Mouse (Mus musculus) neural tube, embryonic 13.5 days (tissue): ENCODE results near the gene Mcemp1. TPM values are rescaled to one million over a fixed set of nuclear protein-coding genes. Genes with fewer than 3 reads are reported as not detected.

Source experiments
- ATAC-seq: fragments of 200-750 bp; cut with Nextera tagmentation; 2 replicates; pipeline ENCODE4 v1.8.0; 2017; ENCODE audit warnings: low read depth, mild to moderate bottlenecking, moderate TSS enrichment, moderate library complexity
- H3K27ac ChIP-seq: fragments of 300-500 bp; sonication (generic); replicated peaks from 2 replicates; pipeline ENCODE4 v1.5.1; 2015; ENCODE audit warnings: moderate library complexity, mild to moderate bottlenecking, inconsistent platforms
- H3K27me3 ChIP-seq: fragments of 300-500 bp; sonication (generic); 2 replicates; pipeline ENCODE4 v1.6.1; 2015; ENCODE audit warnings: mild to moderate bottlenecking, inconsistent platforms
- H3K36me3 ChIP-seq: fragments of 300-500 bp; sonication (generic); 2 replicates; pipeline ENCODE4 v1.6.1; 2015; ENCODE audit warnings: mild to moderate bottlenecking, inconsistent platforms
- H3K4me1 ChIP-seq: fragments of 300-500 bp; sonication (generic); replicated peaks from 2 replicates; pipeline ENCODE4 v1.6.1; 2015; ENCODE audit warnings: inconsistent platforms
- H3K4me2 ChIP-seq: fragments of 300-500 bp; sonication (generic); 2 replicates; pipeline ENCODE4 v1.6.1; 2015; ENCODE audit warnings: inconsistent platforms, mild to moderate bottlenecking, moderate library complexity
- H3K4me3 ChIP-seq: fragments of 300-500 bp; sonication (generic); 2 replicates; pipeline ENCODE4 v1.5.1; 2015; ENCODE audit warnings: mild to moderate bottlenecking, inconsistent platforms
- H3K9ac ChIP-seq: fragments of 300-500 bp; sonication (generic); 2 replicates; pipeline ENCODE4 v1.6.1; 2015; ENCODE audit warnings: moderate library complexity, mild to moderate bottlenecking, inconsistent platforms
- H3K9me3 ChIP-seq: fragments of 300-500 bp; sonication (generic); 2 replicates; pipeline ENCODE4 v1.6.1; 2016; ENCODE audit warnings: inconsistent platforms
- WGBS: fragments of 180-500 bp; shearing (Covaris S2); methylation state at CpG from one replicate; pipeline ENCODE4 v1.1.7; 2015; 5-methylcytosine and 5-hydroxymethylcytosine counted together
- polyA plus RNA-seq: library from polyadenylated mRNA; unstranded; fragments of >200 nt; fragmentation: Nextera tagmentation; extraction: Ambion mirVana; gene quantifications from 2 replicates; pipeline ENCODE4 v1.2.1, GENCODE M21; 2015

Mcemp1 gene
- polyA plus RNA-seq, 1 experiment from 2014 or later: 0.25 TPM

DNA sequence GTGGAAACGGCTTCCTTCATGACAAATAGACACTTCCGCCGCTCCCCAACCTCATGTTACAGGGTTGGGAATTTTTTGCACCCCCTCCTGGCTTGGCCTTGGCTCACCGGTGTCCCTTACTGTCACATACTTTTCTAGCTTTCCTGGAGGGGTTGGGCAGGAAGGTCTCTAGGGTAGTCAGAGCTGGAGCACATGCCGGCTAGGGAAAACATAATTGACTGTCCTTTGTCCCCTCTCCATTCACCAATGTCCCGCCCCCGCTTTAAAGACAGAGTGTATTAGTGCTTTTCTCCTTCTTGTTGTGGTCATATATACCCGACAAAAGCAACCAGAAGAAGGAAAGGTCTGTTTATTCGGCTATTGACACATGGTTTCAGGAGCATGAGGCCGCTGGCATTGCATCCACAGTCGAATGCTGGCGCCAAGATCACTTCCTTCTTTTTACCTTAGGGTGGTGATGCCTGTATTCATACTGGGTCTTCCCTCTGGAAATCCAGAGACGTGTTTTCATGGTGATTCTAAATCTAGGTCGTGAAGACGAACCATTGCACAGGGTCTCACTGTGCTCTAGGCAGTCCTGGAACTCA is 11.5 kb downstream of the Mcemp1 start:
- Histone ChIP-seq H3K4me2 (peak overlapping the region; percentile 97), H3K9me3 (no peaks in the 10 kb centered on the region), H3K4me1 (peaks cover 25% of the 10 kb centered on the region), H3K27me3 (no peaks in the 10 kb centered on the region), H3K27ac (peak overlapping the region; percentile 87; the same call in 1 of the 2 replicates), H3K36me3 (peaks cover 34% of the 10 kb centered on the region), H3K4me3 (peak overlapping the region; percentile 88), H3K9ac (peak overlapping the region; percentile 91)
- WGBS: 2% methylated on average over 15 of the region's 15 CpGs
- peak; percentile 4 for ATAC-seq

DNA sequence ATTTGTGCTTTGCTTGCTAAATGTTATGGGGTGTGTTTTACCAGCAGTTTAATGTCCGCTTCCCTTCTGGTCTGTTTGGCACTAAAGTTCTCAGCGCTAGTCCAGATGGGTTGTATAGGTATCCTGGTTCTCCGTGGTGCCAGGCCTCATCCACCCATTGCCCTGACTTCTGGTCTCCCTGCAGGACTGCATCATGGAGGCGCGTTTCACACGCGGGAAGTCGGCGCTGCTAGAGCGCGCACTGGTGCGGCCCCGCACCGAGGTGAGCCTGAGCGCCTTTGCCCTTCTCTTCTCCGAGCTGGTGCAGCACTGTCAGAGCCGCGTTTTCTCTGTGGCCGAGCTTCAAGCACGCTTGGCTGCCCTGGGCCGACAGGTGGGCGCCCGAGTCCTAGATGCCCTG is 13.3 kb downstream of the Mcemp1 start:
- H3K9me3 ChIP-seq: no peaks in the 10 kb centered on the region
- H3K9ac ChIP-seq: no peak overlapping the region
- whole genome bisulfite sequencing: 97% methylated on average over 23 of the region's 23 CpGs
- peaks cover 17% of the 10 kb centered on the region for H3K4me1 ChIP-seq
- ATAC-seq: no peak
- peaks cover 50% of the 10 kb centered on the region for H3K36me3 ChIP-seq
- H3K27ac ChIP-seq: no peak overlapping the region
- H3K4me2 ChIP-seq: no peak overlapping the region
- no peak overlapping the region for H3K4me3 ChIP-seq
- no peaks in the 10 kb centered on the region for H3K27me3 ChIP-seq

DNA sequence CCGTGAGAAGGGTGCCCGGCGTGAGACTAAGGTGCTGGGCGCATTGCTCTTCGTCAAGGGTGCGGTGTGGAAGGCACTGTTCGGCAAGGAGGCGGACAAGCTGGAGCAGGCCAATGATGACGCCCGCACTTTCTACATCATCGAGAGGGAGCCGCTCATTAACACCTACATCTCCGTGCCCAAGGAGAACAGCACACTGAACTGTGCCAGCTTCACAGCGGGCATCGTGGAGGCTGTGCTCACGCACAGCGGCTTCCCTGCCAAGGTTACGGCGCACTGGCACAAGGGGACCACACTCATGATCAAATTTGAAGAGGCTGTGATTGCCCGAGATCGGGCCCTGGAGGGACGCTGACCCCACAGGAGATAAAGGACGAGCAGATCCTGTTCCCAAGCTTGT is 13.7 kb downstream of the Mcemp1 start:
- Histone ChIP-seq H3K4me3 (no peak overlapping the region), H3K36me3 (peaks cover 50% of the 10 kb centered on the region), H3K4me1 (peaks cover 17% of the 10 kb centered on the region), H3K9me3 (no peaks in the 10 kb centered on the region), H3K9ac (no peak overlapping the region), H3K4me2 (no peak overlapping the region), H3K27me3 (no peaks in the 10 kb centered on the region), H3K27ac (no peak overlapping the region)
- WGBS: 96% methylated on average over 23 of the region's 23 CpGs
- no peak for ATAC-seq

DNA sequence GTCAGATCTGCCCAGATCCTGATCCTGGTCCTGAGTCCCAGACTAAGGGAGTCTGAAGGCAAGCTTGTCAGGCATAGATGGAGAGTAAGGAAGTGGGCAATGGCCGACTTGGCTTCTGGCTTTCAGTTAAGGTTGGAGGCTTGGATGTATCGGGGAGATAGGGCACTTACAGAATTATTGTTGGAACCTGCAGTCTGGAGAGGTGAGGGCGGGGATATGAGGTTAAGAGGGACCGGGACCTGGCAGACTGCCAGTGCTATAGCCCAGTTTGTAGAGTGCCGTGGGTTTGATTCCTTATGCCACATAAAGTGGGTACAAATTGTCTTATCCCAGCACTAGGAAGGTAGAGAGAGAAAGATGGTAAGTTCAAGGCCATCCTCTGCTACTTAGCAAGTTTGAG is 14.1 kb downstream of the Mcemp1 start:
- peaks cover 50% of the 10 kb centered on the region for H3K36me3 ChIP-seq
- no peak overlapping the region for H3K4me3 ChIP-seq
- no peak overlapping the region for H3K27ac ChIP-seq
- WGBS: 92% methylated on average over 5 of the region's 5 CpGs
- H3K9ac ChIP-seq: no peak overlapping the region
- no peak overlapping the region for H3K4me2 ChIP-seq
- H3K27me3 ChIP-seq: no peaks in the 10 kb centered on the region
- no peaks in the 10 kb centered on the region for H3K9me3 ChIP-seq
- ATAC-seq: no peak
- peaks cover 17% of the 10 kb centered on the region for H3K4me1 ChIP-seq

DNA sequence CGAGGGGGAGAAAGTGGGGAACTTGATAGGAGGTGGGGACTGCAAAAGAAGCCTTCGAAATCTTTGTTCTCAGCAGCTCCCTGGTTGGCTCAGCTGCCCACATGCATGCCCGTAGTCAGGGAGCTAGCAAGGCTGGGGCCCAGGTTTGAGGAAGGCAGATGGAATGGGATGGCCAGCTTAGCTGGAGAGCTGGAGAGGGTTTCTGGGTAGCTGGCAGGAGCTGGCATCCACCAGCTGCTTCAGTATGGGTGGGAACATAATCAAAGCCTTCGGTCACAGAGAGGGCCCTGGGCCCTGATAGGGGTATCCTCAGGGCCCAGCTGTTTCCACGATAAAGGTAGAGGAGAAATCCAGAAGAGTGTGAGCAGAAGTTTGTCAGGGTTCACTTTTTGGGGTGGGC is 16.9 kb downstream of the Mcemp1 start:
- H3K4me1 ChIP-seq: peaks cover 12% of the 10 kb centered on the region
- peaks cover 50% of the 10 kb centered on the region for H3K36me3 ChIP-seq
- H3K9ac ChIP-seq: no peak overlapping the region
- H3K27me3 ChIP-seq: no peaks in the 10 kb centered on the region
- no peak overlapping the region for H3K4me2 ChIP-seq
- WGBS: 89% methylated on average over 5 of the region's 5 CpGs
- no peak for ATAC-seq
- no peak overlapping the region for H3K4me3 ChIP-seq
- no peaks in the 10 kb centered on the region for H3K9me3 ChIP-seq
- H3K27ac ChIP-seq: no peak overlapping the region

DNA sequence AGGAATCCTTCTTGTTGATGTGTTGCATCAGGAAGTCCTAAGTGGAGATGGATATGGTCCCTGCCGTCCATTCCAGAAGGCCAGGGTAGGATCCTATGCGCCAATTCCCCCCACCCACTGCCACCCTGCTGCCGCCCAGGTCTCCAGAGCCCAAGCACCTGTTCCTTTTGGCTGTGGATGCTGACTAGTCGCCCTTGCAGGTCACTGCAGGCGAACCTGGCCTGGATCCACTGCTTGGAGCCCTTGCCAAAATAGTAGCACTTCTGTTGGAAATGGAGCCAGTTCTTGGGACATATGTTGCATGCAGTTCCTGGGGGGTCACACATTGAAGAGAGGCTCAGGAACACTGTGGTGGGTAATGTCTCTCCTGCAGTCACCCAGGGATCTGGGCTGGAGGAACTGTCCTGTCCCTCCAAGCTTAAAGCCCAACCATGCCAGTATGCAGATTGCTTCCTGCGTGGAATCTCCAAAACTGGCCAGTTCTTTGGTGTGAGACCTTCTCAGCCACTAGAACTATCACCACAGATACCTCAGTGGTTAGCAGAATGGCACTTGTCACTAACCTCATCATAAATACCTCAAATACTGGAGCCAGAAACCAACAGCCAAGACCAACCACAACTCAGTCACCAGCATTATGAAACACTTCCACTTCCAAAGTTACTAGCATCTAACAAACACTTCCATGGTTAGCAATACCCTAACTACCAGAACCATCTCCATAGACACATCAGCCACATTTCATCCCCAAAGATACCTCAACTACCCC is 18.0 kb downstream of the Mcemp1 start:
- Histone ChIP-seq H3K4me3 (no peak overlapping the region), H3K27ac (no peak overlapping the region), H3K4me1 (peaks cover under 1% of the 10 kb centered on the region; the same call in 1 of the 2 replicates), H3K27me3 (no peaks in the 10 kb centered on the region), H3K36me3 (peaks cover 49% of the 10 kb centered on the region), H3K9me3 (no peaks in the 10 kb centered on the region), H3K4me2 (no peak overlapping the region), H3K9ac (no peak overlapping the region)
- ATAC-seq: no peak
- 82% methylated on average over 6 of the region's 6 CpGs for WGBS

DNA sequence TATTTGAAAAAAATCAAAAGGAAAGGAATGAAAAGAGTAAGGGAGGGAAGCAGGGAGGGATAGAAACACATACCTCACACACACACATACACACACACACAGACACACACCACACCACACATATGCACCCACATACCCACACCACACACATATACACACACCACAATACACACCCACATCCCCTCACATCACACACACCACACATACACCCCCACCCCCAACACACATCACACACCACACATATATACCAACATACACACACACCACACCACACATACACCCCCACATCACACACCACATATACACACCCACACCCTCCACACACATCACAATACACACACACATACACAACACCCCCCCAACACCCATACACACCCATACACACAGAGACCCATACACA is 19.0 kb downstream of the Mcemp1 start:
- no peak overlapping the region for H3K4me2 ChIP-seq
- no peaks in the 10 kb centered on the region for H3K27me3 ChIP-seq
- H3K4me1 ChIP-seq: no peaks in the 10 kb centered on the region; the same call in 1 of the 2 replicates
- ATAC-seq: no peak
- H3K9ac ChIP-seq: no peak overlapping the region
- H3K36me3 ChIP-seq: peaks cover 40% of the 10 kb centered on the region
- H3K9me3 ChIP-seq: no peaks in the 10 kb centered on the region
- no peak overlapping the region for H3K27ac ChIP-seq
- H3K4me3 ChIP-seq: no peak overlapping the region

DNA sequence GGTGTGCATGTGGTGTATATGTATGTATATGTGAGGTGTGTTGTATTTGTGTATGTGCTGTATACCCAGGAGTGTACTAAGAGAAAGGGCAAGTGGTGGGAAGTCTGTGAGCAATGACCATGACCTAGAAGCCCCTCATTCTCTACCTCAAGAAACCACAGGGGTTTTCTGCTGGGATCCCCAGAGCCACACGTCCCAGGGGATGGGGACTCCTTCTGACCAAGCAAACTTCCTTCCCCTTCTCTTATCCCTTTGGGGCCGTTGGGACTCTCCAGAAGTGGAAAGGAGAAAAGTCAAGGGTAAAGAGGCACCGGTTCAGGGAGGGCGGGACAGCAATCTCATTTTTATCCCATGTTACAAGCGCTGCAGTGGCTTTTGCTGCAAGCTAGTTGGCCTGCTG is 19.9 kb downstream of the Mcemp1 start:
- H3K9me3 ChIP-seq: no peaks in the 10 kb centered on the region
- 70% methylated on average over 5 of the region's 5 CpGs for WGBS
- no peak overlapping the region for H3K4me2 ChIP-seq
- H3K4me1 ChIP-seq: no peaks in the 10 kb centered on the region; the same call in 1 of the 2 replicates
- no peak overlapping the region for H3K4me3 ChIP-seq
- no peak overlapping the region for H3K27ac ChIP-seq
- H3K9ac ChIP-seq: no peak overlapping the region
- no peaks in the 10 kb centered on the region for H3K27me3 ChIP-seq
- peaks cover 31% of the 10 kb centered on the region for H3K36me3 ChIP-seq
- no peak for ATAC-seq

DNA sequence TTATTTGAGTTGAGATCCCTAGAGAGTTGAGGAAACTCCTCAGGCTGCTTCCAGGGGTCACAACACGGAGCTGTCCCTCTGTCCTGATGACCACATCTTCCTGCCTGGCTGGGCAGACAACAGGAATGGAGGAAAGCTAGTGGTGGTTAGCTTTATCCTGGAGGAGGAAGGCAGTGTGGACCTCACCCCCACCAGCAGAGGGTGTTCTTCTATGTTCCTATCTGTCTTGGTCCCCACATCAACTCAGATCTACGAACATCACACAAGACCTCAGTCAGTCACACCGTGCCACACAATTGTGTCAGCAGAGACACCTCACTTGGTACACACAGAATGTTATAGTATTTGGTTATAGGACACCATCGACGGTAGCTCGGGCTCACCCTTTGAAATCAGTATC is 22.0 kb downstream of the Mcemp1 start:
- H3K4me1 ChIP-seq: no peaks in the 10 kb centered on the region
- 83% methylated on average over 6 of the region's 6 CpGs for WGBS

DNA sequence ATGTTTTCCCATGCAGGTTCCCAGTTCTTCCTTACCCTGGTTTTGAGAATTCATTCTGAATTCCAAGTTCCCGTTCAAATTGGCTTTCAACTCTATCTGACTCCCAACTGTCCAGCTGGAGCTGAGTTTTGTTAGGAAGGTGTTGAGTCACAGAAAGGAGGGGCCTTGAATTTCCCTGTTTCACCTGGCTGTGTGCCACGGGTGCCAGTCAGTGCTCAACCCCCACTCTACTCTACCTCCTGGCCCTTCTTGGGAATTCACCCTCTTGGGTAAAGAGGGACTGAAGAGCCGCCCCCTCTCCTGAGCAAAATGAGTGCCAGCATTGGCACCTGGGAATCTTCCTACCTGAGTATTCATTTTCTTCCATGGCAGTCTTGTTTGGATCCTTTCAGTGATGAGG is 25.2 kb downstream of the Mcemp1 start:
- WGBS: 77% methylated on average over 3 of the region's 3 CpGs
- Histone ChIP-seq H3K36me3 (no peaks in the 10 kb centered on the region), H3K4me3 (no peak overlapping the region), H3K4me1 (no peaks in the 10 kb centered on the region), H3K27me3 (no peaks in the 10 kb centered on the region), H3K4me2 (no peak overlapping the region), H3K9me3 (no peaks in the 10 kb centered on the region), H3K27ac (no peak overlapping the region), H3K9ac (no peak overlapping the region)
- ATAC-seq: no peak

More for the DNA sequence above, 22.0 kb downstream of the Mcemp1 start:
- H3K9me3 ChIP-seq: no peaks in the 10 kb centered on the region
- H3K36me3 ChIP-seq: peaks cover 11% of the 10 kb centered on the region; the same call in 1 of the 2 replicates
- no peak overlapping the region for H3K4me2 ChIP-seq
- H3K4me3 ChIP-seq: no peak overlapping the region
- no peak for ATAC-seq
- no peak overlapping the region for H3K27ac ChIP-seq
- no peaks in the 10 kb centered on the region for H3K27me3 ChIP-seq
- no peak overlapping the region for H3K9ac ChIP-seq

DNA sequence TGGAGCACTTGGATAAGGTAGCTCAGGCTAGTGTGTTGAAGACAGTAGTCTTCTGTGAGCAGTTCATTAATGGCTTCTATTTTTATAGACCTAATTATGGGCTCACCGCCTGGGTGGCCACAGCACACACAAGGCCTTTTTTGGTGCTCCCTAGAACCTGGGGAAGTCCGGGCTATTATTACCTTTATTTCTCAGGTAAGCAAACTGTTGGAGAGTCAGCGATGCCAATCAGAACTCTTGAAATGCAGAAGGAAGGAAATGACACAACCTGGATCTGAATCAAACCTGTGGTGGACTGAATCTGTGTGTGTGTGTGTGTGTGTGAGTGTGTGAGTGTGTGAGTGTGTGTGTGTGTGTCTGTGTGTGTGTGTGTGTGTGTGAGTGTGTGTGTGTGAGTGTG is 28.6 kb downstream of the Mcemp1 start, which contains the start of gene Fcer2a:
TSS of gene Fcer2a (minus strand) at position 55 of the 400 bp plus-strand sequence.
- no peak within 1 kb of the TSS for H3K4me2 ChIP-seq
- H3K9me3 ChIP-seq: no peaks in the 10 kb centered on the region
- H3K4me1 ChIP-seq: no peaks in the 10 kb centered on the region
- ATAC-seq: no peak
- no peaks in the 10 kb centered on the region for H3K27me3 ChIP-seq
- no peaks in the 10 kb centered on the region for H3K36me3 ChIP-seq
- no peak within 1 kb of the TSS for H3K9ac ChIP-seq
- no peak within 1 kb of the TSS for H3K27ac ChIP-seq
- 85% methylated on average over 3 of the region's 3 CpGs for WGBS
- no peak within 1 kb of the TSS for H3K4me3 ChIP-seq

DNA sequence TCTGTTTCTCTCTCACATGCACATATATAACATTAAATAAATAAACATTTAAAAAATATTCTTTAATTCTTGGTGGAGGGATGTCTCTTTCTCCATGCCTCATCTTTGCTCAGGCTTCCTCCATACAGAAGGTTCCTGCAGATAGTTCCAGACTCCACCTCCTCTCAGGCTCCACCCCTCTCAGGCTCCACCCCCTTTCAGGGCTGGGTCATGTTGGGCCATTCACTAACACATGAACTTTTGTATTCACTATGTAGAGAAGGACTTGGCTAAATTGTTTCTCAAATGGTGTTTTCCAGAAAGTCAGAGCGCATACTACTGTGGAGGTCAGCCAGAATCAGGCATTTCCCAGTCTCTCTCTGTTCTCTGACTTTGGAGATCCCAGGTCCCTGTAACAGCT is 35.9 kb downstream of the Mcemp1 start:
- no peak overlapping the region for H3K4me3 ChIP-seq
- WGBS: 97% methylated on average over 1 of the region's 1 CpGs
- H3K36me3 ChIP-seq: no peaks in the 10 kb centered on the region
- no peaks in the 10 kb centered on the region for H3K9me3 ChIP-seq
- no peak overlapping the region for H3K9ac ChIP-seq
- no peak overlapping the region for H3K27ac ChIP-seq
- no peaks in the 10 kb centered on the region for H3K27me3 ChIP-seq
- no peak overlapping the region for H3K4me2 ChIP-seq
- ATAC-seq: no peak
- no peaks in the 10 kb centered on the region for H3K4me1 ChIP-seq
